Mouse (Mus musculus): ENCODE results near the gene Gmppa.

The Gmppa gene

DNA sequence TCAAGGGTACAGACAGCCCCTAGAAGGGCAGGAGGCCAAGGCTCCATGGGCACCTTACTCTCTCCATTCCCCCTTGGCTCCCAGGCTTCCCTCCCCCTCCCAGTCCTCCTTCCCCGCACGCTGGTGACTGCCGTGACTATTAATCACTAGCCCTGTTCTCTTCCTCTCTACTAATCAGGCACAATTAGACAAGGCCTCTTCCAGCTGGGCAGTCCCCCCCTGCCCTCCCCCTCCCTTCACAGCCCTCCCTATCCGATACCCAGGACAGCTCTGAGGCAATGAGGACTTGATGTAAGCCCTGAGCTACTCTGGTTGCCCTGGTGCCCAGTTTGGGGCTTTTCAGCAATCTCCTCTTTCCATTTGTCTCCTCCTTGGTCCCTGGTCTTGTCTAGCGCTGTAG lies 20.2 kb downstream of the Gmppa start:
- no peak for DNase-seq (ENCODE audit: low spot score in 2 of 2)

DNA sequence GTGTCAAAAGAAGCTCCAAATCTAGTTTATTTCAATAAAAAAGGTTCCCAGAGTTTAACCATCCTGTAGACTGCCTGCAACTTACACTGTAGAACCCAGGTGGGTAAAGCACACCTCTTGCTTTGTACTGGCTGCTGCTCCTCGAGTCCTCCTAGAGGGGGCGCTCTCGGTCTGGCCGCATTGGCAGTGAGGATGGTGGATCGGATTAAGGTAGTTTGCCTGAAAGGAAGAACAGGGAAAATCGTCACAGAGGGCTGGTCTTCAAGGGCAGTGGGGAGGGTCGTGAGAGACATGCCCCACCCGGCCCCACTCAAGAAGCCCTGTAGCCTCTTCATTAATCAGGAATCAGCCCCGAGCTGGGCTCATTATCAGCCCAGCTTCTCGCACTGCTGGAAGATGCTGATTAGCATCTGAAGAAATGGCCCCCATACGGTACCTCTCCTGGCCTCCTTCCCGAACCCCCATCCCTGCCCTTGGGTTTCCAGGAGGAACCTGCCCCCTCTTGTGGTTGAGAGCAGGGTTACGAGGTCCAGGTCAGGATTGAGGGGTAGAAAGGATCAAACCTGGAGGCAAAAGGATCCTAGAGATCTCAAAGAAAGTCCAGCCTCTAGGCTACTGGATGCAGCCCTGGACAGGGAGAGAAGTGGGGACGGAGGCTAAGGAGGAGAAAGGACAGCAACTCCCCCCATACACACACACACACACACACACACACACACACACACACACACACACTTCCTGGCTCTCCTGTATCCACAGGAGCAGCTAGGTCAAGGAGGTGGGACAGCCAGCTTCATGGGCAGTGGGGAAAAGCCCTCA lies 21.2 kb downstream of the Gmppa start:
- DNase-seq (ENCODE audit: low spot score in 2 of 2), result no peak

DNA sequence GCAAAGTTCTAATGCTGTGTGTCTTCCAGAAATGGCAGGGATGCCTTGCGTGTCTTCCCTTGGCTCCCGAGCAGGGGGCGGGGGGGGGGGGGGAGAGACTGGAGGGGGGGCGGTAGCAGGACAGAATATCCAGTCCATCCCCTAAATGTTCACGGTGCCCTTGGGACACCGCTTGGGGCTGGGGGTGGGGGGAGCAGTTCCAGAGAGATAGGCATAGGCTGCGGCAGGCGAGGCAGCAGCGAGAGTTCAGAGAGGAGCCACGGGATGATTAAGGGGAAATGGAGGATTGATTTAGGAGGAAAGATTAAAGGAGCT lies 21.9 kb downstream of the Gmppa start:
- DNase-seq (ENCODE audit: low spot score in 2 of 2), result no peak

DNA sequence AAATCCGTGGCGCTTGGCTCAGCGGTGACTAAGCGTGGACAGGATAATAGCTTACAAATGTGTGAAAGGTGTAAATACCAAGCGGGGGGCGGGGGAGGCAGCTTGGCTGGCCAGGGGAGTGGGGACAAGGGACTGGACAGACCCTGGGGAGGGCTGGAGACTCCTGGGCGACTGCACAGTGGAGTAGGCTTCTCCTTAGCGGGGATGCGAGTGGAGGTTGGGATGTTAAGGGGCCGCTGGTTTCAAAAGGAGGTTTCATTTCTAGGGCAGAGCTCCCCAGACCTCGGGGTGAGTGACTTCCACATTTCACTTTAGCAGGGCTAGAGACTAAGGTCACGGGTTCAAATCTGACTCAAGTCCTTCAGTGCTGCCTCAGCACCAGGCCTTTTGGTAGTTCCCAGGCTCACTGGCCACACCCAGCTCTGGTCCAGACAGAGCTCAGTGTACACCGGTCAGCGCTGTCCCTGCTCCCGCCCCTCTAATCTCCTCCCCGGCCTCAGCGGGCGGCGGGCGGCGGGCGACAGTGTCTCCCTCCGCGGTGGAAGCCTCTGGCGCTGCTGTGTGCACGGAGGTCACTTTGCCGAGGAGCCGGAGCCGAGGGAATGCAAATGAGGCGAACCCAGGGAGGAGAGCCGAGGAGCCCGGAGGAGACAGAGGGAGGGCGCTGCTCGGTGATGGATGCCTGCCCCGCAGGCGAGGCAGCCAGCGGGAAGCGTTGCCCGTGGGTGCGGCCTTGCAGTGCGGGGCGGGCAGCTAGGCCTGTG lies 22.5 kb downstream of the Gmppa start:
- DNase-seq (ENCODE audit: low spot score in 2 of 2), result peak in 1 of 2 experiments; percentile 53

DNA sequence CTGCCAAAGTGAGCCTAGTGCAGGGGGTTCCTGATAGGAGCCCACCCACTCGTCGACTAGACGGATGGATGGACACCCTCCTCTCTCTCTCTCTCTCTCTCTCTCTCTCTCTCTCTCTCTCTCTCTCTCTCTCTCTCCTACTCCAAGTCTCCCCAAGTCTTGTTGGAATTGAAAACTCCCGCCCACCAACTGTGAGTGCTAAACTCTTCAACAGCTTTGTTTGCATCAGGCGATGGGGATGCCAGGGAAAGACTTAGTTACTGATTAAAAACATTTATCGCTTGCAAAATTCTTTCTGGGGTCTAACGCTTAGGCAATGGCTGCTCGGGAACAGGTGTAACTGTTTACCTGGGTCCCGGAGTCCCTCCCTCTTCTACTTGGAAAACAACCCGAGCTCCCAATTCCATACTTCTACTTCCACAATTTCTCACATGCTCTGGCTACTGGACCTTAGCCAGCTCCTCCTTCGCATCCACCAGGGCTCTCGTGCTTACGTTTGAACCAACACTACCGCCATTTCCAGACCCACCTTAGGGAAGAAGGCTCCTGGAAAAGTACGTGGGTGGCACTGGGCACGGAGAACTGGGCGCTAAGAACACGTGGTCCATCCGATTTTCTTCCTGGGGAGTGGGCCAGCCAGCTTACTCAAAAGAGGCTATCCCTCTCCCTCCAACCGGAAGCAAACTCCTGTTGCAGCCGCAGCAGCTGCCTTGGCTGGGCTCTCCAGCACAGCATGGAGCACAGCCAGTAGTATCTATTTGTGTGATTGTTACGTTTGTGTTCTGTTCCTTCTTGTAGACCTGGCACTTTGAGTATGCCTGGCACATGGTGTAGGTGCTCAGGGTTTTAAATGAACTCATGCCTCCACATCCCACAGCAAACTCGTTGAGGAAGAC lies 23.3 kb downstream of the Gmppa start:
- peak; percentile 60 to 64 for DNase-seq (ENCODE audit: low spot score in 2 of 2)

DNA sequence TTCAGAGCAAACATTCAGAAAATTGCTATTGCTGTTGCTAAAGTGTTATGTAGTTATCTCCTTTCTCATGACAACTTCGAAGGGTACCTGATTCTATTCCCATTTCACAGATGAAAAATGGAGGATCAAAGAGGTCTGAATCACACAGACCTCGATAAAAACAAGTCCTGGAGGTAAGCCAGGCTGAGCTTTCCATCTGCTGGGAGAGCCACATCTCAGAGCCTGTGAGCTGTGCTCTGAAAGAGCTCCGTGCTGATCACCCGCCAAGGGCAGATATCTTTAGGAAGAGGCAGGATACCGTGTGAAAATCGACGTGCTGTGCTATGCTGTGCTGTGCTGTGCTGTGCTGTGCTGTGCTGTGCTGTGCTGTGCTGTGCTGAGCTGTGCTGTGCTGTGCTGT lies 24.6 kb downstream of the Gmppa start:
- DNase-seq (ENCODE audit: low spot score in 2 of 2), result no peak

DNA sequence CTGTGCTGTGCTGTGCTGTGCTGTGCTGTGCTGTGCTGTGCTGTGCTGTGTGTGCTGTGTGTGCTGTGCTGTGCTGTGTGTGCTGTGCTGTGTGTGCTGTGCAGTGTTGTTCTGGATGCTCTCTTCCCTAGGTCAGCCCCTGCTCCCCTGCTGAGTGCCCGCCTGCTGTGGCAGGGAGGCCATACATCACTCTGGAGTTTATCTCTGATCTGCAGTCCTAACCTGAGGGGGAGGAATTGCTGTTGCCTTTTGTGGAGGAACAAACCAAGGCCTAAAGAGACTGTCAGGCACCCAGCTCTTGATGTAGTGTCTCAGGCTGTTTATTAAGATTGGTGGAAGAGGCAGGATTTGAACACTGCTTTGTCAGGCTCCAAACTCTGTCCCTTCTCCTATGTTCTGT lies 26.9 kb downstream of the Gmppa start:
- DNase-seq (ENCODE audit: low spot score in 2 of 2), result no peak

DNA sequence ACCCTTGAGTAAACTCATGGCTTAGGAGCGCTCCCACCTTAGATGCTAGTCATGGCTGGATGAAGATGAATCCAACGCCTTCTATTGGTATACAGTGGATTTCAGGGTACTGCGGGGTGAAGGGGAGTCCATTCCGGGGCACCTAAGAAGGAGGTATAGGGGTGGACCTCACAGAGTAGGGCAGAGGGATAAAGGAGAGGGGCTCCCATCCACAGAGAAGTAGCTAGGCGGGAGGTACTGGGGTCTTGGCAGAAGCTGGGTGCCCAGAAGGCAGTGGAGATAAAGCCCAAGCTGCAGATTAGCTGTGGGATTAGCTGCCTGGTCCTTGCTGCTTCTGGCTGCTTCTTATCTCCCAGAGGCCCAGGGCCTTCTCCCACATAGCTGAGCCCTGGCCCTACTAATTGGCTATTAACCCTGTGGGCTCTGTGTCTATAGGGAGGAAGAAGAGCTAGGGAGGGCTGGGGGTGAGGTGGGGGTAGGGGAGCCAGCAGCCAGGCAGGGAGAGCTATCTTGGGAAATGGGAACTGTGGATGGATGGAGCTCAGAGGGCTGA lies 28.0 kb downstream of the Gmppa start:
- DNase-seq (ENCODE audit: low spot score in 2 of 2), result no peak

DNA sequence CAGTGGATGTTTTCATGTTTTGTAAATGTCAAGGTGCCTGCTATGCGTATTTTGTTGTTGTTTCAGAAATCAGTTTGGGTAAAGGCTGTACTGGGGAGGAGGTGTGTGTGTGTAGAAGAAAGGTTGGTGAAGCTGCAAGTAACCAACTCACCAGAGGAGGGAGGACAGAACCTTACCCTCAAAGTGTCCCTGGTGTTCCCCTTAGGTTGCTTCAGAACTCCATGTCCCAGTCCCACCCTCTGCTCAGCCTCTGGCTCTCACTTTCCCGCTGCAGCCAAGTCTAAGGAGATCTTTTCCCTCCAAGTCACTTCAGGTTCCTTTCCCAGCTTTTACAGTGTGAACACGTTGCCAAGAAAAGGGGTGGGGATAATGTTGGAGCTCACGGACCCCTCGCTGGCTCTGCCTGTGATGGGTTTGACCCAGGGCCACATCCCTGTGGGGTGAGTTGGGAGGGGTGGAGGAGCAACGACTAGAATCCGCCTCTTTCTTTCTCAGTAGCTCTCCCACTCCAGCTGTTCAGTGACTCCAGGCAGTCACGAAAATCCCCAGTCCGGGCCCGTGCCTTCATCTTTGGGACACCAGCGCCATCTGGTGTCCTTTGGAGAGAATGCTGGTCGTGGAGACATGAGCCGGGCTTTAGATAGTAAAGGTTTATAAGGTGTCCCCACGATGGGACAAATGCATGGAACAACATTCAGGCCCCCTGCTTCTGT lies 31.6 kb downstream of the Gmppa start:
- peak; percentile 68 to 76 for DNase-seq (ENCODE audit: low spot score in 2 of 2)

DNA sequence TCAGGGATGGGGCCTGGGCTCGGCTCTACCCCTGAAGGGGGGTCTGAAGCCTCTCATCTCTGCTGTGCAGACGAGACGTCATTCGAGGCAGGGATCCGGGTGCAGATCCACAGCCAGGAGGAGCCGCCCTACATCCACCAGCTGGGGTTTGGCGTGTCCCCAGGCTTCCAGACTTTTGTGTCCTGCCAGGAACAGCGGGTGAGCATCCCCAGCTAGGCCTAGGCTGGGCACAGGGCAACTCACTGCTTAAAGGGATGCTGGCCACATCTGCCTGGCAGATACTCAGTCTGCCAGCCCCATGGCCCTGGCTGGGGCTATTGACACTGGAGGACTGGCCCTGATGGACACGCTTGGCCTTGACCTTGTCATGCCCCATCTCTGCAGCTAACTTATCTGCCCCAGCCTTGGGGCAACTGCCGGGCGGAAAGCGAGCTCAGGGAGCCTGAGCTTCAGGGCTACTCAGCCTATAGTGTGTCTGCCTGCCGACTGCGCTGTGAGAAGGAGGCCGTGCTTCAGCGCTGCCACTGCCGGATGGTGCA lies 33.6 kb downstream of the Gmppa start:
- no peak for DNase-seq (ENCODE audit: low spot score in 2 of 2)

DNA sequence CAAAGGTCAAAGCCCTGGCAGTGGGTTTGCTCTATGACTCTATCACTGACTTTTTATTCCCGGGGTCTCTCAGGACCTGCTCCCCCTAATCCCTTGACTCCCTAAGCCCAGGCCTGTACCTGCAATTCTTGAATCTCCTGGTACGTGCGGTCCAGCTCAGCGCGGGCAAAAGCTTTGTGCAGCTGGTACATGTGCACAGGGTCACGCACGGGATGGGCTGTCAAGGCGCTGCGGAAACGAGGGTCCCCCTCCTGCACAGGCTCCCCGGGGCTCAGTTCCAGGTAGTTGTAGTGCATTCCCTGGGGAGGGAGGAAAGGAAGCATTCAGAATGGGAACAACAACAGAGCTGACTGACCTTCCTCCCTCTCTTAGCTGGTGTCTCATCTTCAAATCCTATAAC lies 40.7 kb downstream of the Gmppa start:
- no peak for DNase-seq (ENCODE audit: low spot score in 2 of 2)

DNA sequence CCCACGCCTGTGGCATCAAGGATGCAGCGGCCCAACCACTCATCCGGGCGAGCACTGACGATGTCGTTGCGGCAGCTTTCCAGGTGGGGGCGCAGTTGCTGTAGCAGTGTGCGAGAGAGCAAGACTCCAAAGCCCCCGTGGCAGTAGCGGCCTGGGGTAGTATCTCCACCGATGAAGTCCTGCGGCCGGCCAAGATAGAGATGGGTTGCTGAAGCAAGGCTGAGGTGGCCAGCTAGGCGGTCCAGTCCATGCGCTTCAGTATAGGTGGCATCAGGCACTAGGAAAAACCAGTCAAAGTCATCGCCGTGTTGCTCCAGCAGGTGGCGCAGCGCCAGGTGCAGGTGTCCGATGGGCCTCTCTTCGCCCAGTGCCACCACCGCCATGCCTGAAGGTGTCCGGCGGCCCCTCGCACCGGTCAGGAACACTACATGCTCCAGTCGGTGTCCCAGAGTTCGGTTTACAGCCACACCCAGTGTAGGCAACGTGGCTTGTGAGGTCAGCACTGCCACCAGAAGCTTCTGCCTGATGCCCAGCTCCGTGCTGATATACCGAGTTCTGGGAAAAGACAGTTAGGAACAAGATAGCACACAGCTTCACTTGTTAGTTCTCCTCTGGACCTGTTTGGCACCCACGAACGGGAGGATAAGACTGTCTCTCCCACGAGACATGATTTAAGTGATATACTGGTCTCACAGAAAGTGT lies 41.7 kb downstream of the Gmppa start:
- DNase-seq (ENCODE audit: low spot score in 2 of 2), result peak; percentile 73 to 78

DNA sequence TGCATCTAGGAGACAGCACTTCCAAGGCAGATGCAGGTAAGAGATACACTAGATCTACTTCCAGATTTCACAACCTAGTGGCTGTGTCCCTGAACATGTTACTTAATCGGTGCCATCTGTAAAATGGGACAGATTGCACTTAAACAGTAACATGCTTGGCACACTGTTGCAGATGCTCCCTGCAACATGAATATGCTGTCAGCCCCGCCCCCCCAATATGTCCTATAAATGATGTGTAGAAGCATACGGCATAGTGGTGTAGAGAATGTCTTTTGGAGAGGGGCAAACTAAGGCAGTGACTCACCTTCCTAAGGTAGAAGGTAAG lies 42.2 kb downstream of the Gmppa start:
- no peak for DNase-seq (ENCODE audit: low spot score in 2 of 2)

DNA sequence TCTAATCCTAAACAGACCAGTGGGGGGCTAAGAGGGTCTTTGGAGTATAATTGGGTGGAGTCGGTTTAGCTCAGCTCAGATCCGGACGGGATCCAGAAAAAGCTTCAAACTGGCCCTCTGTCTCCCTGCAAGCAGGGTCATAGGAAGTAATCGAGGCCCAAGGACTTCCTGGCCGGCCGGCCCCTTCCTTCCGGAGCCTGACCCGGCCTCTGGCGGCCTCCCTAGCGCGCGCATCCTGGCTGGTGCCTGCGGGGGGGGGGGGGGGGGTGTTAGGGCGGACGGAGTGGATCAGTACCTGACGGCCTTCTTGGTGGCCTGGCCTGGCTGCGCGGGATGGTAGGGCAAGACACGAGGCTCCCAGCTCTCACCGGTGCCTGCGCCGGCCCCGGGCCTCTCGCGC lies 42.8 kb downstream of the Gmppa start:
- no peak for DNase-seq (ENCODE audit: low spot score in 2 of 2)

DNA sequence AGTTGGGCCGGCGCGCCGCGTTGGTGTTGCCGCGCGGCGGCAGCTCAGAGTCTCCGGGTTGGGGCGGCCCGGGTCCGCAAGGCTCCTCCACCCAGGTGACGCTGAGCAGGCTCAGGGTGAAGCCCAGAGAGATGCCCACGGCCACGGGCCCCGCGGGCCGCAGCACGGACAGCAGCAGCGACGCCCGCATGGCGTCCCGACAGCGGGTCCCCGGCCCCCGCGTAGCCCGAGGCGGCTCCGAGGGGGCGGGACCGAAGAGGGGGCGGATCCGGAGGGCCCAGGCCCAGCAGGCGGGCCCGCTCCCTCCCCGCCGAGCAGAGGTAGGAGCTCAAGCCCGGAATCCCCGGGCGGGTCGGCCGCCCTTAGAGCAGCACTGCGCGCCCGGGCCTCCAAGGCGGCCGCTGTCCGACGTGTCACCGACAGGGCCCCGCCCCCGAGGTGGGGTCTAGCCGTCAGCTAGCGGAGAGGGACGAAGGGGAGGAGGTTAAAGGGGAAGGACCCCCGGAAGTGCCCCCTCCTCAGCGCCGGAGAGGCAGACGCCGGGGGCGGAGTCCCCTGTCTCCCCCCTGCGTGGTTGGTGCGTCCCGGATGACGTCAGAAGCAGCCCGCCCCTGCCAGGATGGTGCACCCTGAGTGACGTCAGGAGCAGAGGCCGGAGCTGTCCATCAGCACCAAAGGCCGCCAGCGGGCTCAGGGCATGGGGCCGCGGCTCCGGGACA lies 43.3 kb downstream of the Gmppa start, which contains the start of the genes Chpf and Tmem198:
TSS of gene Chpf (minus strand) at position 392 of the 719 bp plus-strand sequence.
TSS of gene Tmem198 (plus strand) at position 617 of the 719 bp plus-strand sequence.
- peak; percentile 97 for DNase-seq (ENCODE audit: low spot score in 2 of 2)

DNA sequence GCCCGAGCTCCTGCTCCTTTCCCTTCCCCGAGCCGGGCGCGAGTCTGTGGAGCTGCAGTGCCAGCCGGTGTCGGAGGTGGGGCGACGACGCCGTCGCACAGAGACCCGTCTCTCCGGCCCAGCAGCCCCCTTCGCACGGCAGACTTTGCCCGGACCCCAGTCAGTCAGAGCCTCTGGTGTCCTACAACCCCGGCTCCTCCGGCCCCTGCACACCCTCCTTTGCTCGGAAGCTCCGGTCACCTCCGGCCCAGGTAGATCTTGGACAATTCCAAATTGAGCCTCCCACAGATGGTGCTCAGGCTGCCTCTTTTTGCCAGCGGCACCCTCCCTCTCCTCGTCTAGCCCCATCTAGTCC lies 43.9 kb downstream of the Gmppa start:
- no peak for DNase-seq (ENCODE audit: low spot score in 2 of 2)

DNA sequence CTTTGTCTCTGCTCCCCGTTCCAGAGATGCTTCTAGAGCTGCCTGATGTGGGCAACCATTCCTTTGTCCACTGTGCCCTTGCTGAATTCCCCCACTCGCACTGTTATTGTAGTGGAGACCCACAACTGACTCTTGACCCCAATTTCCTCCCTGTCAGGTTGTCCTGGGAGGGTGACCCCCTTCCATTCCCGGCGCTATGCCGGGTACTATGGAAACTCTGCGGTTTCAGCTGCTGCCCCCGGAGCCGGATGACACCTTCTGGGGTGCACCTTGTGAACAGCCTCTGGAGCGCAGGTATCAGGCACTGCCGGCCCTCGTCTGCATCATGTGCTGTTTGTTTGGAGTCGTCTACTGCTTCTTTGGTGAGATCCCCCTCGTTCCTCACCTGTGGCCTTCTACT lies 44.3 kb downstream of the Gmppa start:
- DNase-seq (ENCODE audit: low spot score in 2 of 2), result no peak

DNA sequence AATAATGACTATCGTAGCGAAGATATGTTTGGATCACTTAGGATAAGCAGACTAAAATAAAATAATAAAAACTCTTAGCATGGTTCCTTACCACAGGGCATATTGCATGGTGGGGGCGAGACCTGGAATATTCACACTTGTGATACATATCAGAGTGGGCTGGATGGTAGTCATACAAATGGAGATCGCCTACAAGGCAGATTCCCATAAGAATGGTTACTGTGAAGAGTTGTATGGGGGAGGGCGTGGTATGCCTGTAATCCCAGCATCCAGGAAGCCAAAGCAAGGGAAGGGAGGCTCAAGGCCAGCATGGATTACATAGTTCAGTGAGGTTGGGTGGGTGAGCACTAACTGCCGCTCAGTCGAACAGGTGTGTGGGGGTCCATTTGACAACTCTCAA lies 45.0 kb downstream of the Gmppa start:
- peak in 1 of 2 experiments; percentile 44 for DNase-seq (ENCODE audit: low spot score in 2 of 2)

DNA sequence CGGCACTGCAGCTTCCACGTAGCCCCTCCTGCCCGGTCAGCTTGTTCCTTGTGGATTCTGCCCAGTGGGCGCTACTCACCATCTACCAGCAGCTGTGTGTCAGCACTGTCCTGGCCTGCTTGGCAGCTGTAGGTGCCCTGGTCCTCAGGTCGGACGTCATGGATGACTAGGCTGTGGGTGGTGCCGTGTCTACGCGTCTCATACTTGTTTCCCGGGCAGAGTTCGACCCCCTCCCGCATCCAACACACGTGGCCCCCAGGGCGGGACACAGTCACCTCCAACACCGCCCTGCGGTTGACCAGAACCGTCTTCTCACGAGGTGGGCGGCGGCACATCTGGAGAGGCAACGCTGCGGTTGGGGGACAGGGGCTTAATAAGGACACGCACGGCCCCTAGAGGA lies 50.8 kb downstream of the Gmppa start:
- no peak for DNase-seq (ENCODE audit: low spot score in 2 of 2)

DNA sequence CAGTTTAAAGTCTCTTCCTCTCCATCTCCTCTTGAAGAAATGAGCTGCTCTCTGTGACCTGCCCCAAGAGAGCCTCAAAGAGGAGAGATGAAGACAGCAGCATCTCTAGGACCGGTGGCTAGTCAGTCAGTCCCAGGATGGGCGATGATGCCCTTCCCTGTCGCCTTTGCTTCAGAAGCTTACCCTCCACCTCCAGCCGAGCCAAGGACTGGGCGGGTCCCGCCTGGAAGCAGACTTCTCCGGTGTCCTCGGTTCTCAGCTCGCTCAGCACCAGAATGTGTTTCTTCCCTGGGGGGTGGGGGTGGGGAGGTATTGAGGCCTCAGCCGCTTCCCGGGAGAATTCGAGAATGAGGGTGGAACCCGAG lies 51.3 kb downstream of the Gmppa start:
- DNase-seq (ENCODE audit: low spot score in 2 of 2), result no peak

Measured in right cerebral cortex, postnatal 36 days (tissue).